Mouse (Mus musculus) CH12.LX (cell line): Measurements from ENCODE around the gene Col7a1. TPM values are rescaled to one million over a fixed set of nuclear protein-coding genes. Genes with fewer than 3 reads are reported as not detected.
A peak's percentile ranks its signal among the peaks of the same experiment; 100 is the strongest.

Source experiments
- DNase-seq: peaks from one replicate; pipeline ENCODE4 v3.0.0-alpha.2; 2013; ENCODE audit errors: extremely low read depth
- H3K27ac ChIP-seq: 2 replicates; pipeline ENCODE4 v1.5.1; 2012; ENCODE audit warnings: low read depth, mild to moderate bottlenecking, control low read depth, moderate library complexity; ENCODE audit not compliant: insufficient read depth
- H3K27me3 ChIP-seq: replicated peaks from 2 replicates; pipeline ENCODE3; 2012; ENCODE audit warnings: inconsistent platforms
- H3K36me3 ChIP-seq, 2 experiments: replicated peaks in 1 of 2; 2 replicates each; pipeline versions ENCODE3 to v1.6.1; 2012; ENCODE audit warnings: inconsistent platforms in 1 of 2, low read length in 1 of 2, mild to moderate bottlenecking in 1 of 2, mixed read lengths in 1 of 2, moderate library complexity in 1 of 2; ENCODE audit not compliant: control insufficient read depth in 1 of 2, insufficient read depth in 1 of 2
- H3K4me1 ChIP-seq, 2 experiments: 2 replicates each; pipeline ENCODE4 v1.6.1; 2012; ENCODE audit warnings: inconsistent platforms in 1 of 2, moderate library complexity in 1 of 2; ENCODE audit not compliant: insufficient read depth in 2 of 2, control insufficient read depth in 1 of 2
- H3K4me2 ChIP-seq: 2 replicates; pipeline ENCODE4 v1.6.1; 2012; ENCODE audit warnings: low read depth, mild to moderate bottlenecking, control low read depth; ENCODE audit not compliant: poor library complexity, insufficient read depth, severe bottlenecking
- H3K4me3 ChIP-seq, 3 experiments: fragments of 150-350 bp in 1 of 3; sonication (generic) in 1 of 3; replicated peaks in 1 of 3; 2 replicates each; pipeline versions ENCODE3 to v1.5.1; 2011 to 2012; ENCODE audit warnings: low read depth in 2 of 3, low read length in 2 of 3, mild to moderate bottlenecking in 2 of 3, moderate library complexity in 2 of 3, control low read depth in 1 of 3, improper control_type of control experiment in 1 of 3, inconsistent platforms in 1 of 3, mixed read lengths in 1 of 3; ENCODE audit not compliant: poor library complexity in 1 of 3
- H3K79me2 ChIP-seq: replicated peaks from 2 replicates; pipeline ENCODE4 v1.6.1; 2012; ENCODE audit warnings: mild to moderate bottlenecking, moderate library complexity; ENCODE audit not compliant: control insufficient read depth, poor library complexity, insufficient read depth, severe bottlenecking; ENCODE audit errors: extremely low read depth
- H3K9ac ChIP-seq: 2 replicates; pipeline ENCODE4 v1.6.1; 2012; ENCODE audit warnings: low read depth, mild to moderate bottlenecking, control low read depth, moderate library complexity; ENCODE audit not compliant: insufficient read depth
- H3K9me3 ChIP-seq: replicated peaks from 2 replicates; pipeline ENCODE3; 2012; ENCODE audit warnings: low read length, inconsistent platforms, mixed read lengths
- CHD1 ChIP-seq: IDR thresholded peaks from 2 replicates; pipeline ENCODE4 v1.6.1; 2012; ENCODE audit warnings: low read depth, low read length, improper control_type of control experiment, inconsistent platforms
- CTCF ChIP-seq, 2 experiments: IDR thresholded peaks in 1 of 2; conservative IDR thresholded peaks in 1 of 2; 2 replicates each; pipeline ENCODE4 v1.5.1; 2011 to 2012; ENCODE audit warnings: low read depth in 2 of 2, low read length in 2 of 2, improper control_type of control experiment in 1 of 2, inconsistent platforms in 1 of 2, mild to moderate bottlenecking in 1 of 2, moderate library complexity in 1 of 2
- IRF4 ChIP-seq: IDR thresholded peaks from 2 replicates; pipeline ENCODE4 v1.6.1; 2014; ENCODE audit warnings: low read depth, mild to moderate bottlenecking, inconsistent platforms, low read length, improper control_type of control experiment
- JUND ChIP-seq: conservative IDR thresholded peaks from 2 replicates; pipeline ENCODE4 v1.6.1; 2011; ENCODE audit warnings: low read depth, low read length, improper control_type of control experiment
- MAFK ChIP-seq: IDR thresholded peaks from 2 replicates; pipeline ENCODE4 v1.6.1; 2011; ENCODE audit warnings: low read length, improper control_type of control experiment; ENCODE audit not compliant: insufficient replicate concordance
- MEF2A ChIP-seq: IDR thresholded peaks from 2 replicates; pipeline ENCODE4 v1.6.1; 2014; ENCODE audit warnings: low read depth, mild to moderate bottlenecking, inconsistent platforms, low read length, improper control_type of control experiment, borderline replicate concordance
- MXI1 ChIP-seq: IDR thresholded peaks from 2 replicates; pipeline ENCODE4 v1.6.1; 2011; ENCODE audit warnings: mild to moderate bottlenecking, low read depth, low read length, improper control_type of control experiment
- NRF1 ChIP-seq: IDR thresholded peaks from 2 replicates; pipeline ENCODE4 v1.6.1; 2014; ENCODE audit warnings: low read depth, mild to moderate bottlenecking, inconsistent platforms, low read length, improper control_type of control experiment, moderate library complexity
- POLR2A ChIP-seq: IDR thresholded peaks from 2 replicates; pipeline ENCODE4 v1.6.1; 2011; ENCODE audit warnings: low read depth, mild to moderate bottlenecking, improper control_type of control experiment, low read length
- RAD21 ChIP-seq: IDR thresholded peaks from 2 replicates; pipeline ENCODE4 v1.6.1; 2011; ENCODE audit warnings: low read depth, mild to moderate bottlenecking, low read length, improper control_type of control experiment, moderate library complexity
- SIN3A ChIP-seq: IDR thresholded peaks from 2 replicates; pipeline ENCODE4 v1.6.1; 2012; ENCODE audit warnings: low read length, improper control_type of control experiment, inconsistent platforms
- SMC3 ChIP-seq: IDR thresholded peaks from 2 replicates; pipeline ENCODE4 v1.6.1; 2011; ENCODE audit warnings: low read depth, low read length, improper control_type of control experiment
- TCF12 ChIP-seq: IDR thresholded peaks from 2 replicates; pipeline ENCODE4 v1.6.1; 2014; ENCODE audit warnings: low read depth, mild to moderate bottlenecking, inconsistent platforms, low read length, improper control_type of control experiment
- USF1 ChIP-seq: IDR thresholded peaks from 2 replicates; pipeline ENCODE4 v1.6.1; 2014; ENCODE audit warnings: low read depth, mild to moderate bottlenecking, inconsistent platforms, low read length, improper control_type of control experiment
- ZC3H11A ChIP-seq: IDR thresholded peaks from 2 replicates; pipeline ENCODE4 v1.6.1; 2012; ENCODE audit warnings: low read depth, mild to moderate bottlenecking, inconsistent platforms, low read length, improper control_type of control experiment
- dilution Hi-C: fragments of 300-500 bp; cut with MboI; formaldehyde crosslinking; loops from 2 replicates; pipeline ENCODE4 v1.14.3; 2020; ENCODE audit warnings: low sequenced_read_pairs; ENCODE audit not compliant: extremely low pct_unique_long_range_greater_than_20kb, extremely low pct_ligation_motif_present
- in situ Hi-C: fragments of 300-500 bp; cut with MboI; formaldehyde crosslinking; loops from 3 replicates; pipeline ENCODE4 v1.14.3; 2019; ENCODE audit warnings: low sequenced_read_pairs, low pct_ligation_motif_present, low pct_unique_long_range_greater_than_20kb, mixed read lengths
- polyA plus RNA-seq: library from polyadenylated mRNA; unstranded; fragments of >175 nt; gene quantifications from 2 replicates; pipeline ENCODE4 v1.2.1, GENCODE M21; 2012; ENCODE audit warnings: low read depth; ENCODE audit not compliant: insufficient read length
- total RNA-seq, 2 experiments: library from RNA; depleted of rRNA; stranded (reverse); fragments of 300-350 nt in 1 of 2; fragments of >200 nt in 1 of 2; gene quantifications; 2 replicates each; pipeline ENCODE4 v1.2.3; 2012 to 2014

Gene Col7a1
- total and polyA plus RNA-seq, 3 experiments, result 0.31 to 2.0 (median 0.98) TPM

GRCm38 (mm10) chr9:108999167-108999526, 45.8 kb downstream of the Col7a1 start:
- DNase-seq, result peak; percentile 49
- H3K4me3 ChIP-seq, result no peak overlapping the region

GRCm38 (mm10) chr9:109000726-109001125, 47.3 kb downstream of the Col7a1 start:
- no peaks in the 10 kb centered on the region for H3K9me3 ChIP-seq
- peaks cover 0 to 30% of the 10 kb centered on the region in 2 experiments for H3K36me3 ChIP-seq
- H3K4me3 ChIP-seq, result no peak overlapping the region
- H3K27ac ChIP-seq, result no peak overlapping the region
- H3K4me1 ChIP-seq, result peaks cover 4 to 37% of the 10 kb centered on the region in 2 experiments; a peak in 3 of 4 replicates
- H3K4me2 ChIP-seq, result no peak overlapping the region
- H3K79me2 ChIP-seq, result no peaks in the 10 kb centered on the region
- no peak overlapping the region for H3K9ac ChIP-seq
- DNase-seq, result peak; percentile 85
- peak; percentile 76 for TF ChIP-seq SMC3
- no peak for TF ChIP-seq USF1
- peak; percentile 86 for TF ChIP-seq RAD21
- TF ChIP-seq TCF12, result 0 out of 2 replicates have a peak, but pooled peaks have one; percentile 4
- TF ChIP-seq IRF4, result 0 out of 2 replicates have a peak, but pooled peaks have one; percentile 27
- no peak for TF ChIP-seq POLR2A
- no peak for TF ChIP-seq SIN3A
- no peak for TF ChIP-seq MEF2A
- no peak for TF ChIP-seq NRF1
- TF ChIP-seq CTCF (conservative IDR thresholded peaks at IDR 0.05 in 1 of 2, IDR thresholded peaks at IDR 0.05 in 1 of 2; ENCODE audit: low read depth in 2 of 2, low read length in 2 of 2), result peak; percentile 94 to 98
- TF ChIP-seq MXI1, result no peak
- TF ChIP-seq MAFK, result no peak
- peak; percentile 23; the same call in 1 of the 2 replicates for TF ChIP-seq ZC3H11A
- no peak for TF ChIP-seq JUND
- no peaks in the 10 kb centered on the region for H3K27me3 ChIP-seq
- in situ Hi-C loops (loop anchor here (5.0 kb wide), 1 partner anchor 117 kb away; no protein-coding TSS in a partner anchor), dilution Hi-C loops (no loop called here)

More at GRCm38 (mm10) chr9:108999167-108999526, 45.8 kb downstream of the Col7a1 start:
- Histone ChIP-seq H3K27me3 (no peaks in the 10 kb centered on the region), H3K4me2 (no peak overlapping the region), H3K4me1 (peaks cover 10 to 46% of the 10 kb centered on the region in 2 experiments; a peak in 3 of 4 replicates)
- in situ Hi-C loops, result no loop called here
- no peak for TF ChIP-seq CHD1
- TF ChIP-seq, all 38 proteins: peak for 0
- Histone ChIP-seq H3K79me2 (no peaks in the 10 kb centered on the region), H3K9me3 (no peaks in the 10 kb centered on the region), H3K36me3 (peaks cover 0 to 18% of the 10 kb centered on the region in 2 experiments), H3K27ac (no peak overlapping the region), H3K9ac (no peak overlapping the region)
- dilution Hi-C loops, result no loop called here
